Mouse (Mus musculus): ENCODE measurements around the gene Rufy1.

- no peak for TF ChIP-seq CTCF (IDR thresholded peaks at IDR 0.05; ENCODE audit: extremely low read depth, insufficient read depth, insufficient read length, insufficient replicate concordance)
- TF ChIP-seq POLR2A (IDR thresholded peaks at IDR 0.05; ENCODE audit: low read depth, low read length): no peak
Measured at GRCm38 (mm10) chr11:50375421-50375820, 55.5 kb downstream of the Rufy1 start.
